Mouse (Mus musculus): ENCODE measurements around the gene Jag2. TPM values are rescaled to one million over a fixed set of nuclear protein-coding genes. Genes with fewer than 3 reads are reported as not detected.

Jag2 gene
- polyA plus RNA-seq, 1 experiment from 2014 or later: 4.7 TPM

GRCm38 (mm10) chr12:112903941-112904340 lies 25.6 kb downstream of the Jag2 start:
- Histone ChIP-seq H3K27me3 (ENCODE audit: control insufficient read depth, insufficient read depth, low read length) (no peaks in the 10 kb centered on the region), H3K9ac (ENCODE audit: low read length) (no peak overlapping the region), H3K4me3 (ENCODE audit: control insufficient read depth in 1 of 2, insufficient read depth in 1 of 2, low read depth in 1 of 2, low read length in 2 of 2) (no peak overlapping the region), H3K9me3 (ENCODE audit: control insufficient read depth, low read length) (no peaks in the 10 kb centered on the region), H3K4me1 (ENCODE audit: control insufficient read depth in 2 of 2, insufficient read depth in 2 of 2, low read length in 2 of 2) (peaks cover 0 to 5% of the 10 kb centered on the region in 2 experiments; a peak in 1 of 4 replicates), H3K4me2 (ENCODE audit: low read length) (no peak overlapping the region), H3K27ac (replicated peaks in 1 of 2; ENCODE audit: control insufficient read depth in 1 of 2, insufficient read depth in 1 of 2, low read depth in 2 of 2, low read length in 2 of 2) (no peak overlapping the region), H3K36me3 (ENCODE audit: control insufficient read depth, insufficient read depth, low read length) (peaks cover 3% of the 10 kb centered on the region; the same call in 1 of the 2 replicates)
- ATAC-seq (ENCODE audit: insufficient number of reproducible peaks, insufficient read depth, low FRiP score, low read depth): no peak
- 48% methylated on average over 8 of the region's 8 CpGs for WGBS

DNA sequence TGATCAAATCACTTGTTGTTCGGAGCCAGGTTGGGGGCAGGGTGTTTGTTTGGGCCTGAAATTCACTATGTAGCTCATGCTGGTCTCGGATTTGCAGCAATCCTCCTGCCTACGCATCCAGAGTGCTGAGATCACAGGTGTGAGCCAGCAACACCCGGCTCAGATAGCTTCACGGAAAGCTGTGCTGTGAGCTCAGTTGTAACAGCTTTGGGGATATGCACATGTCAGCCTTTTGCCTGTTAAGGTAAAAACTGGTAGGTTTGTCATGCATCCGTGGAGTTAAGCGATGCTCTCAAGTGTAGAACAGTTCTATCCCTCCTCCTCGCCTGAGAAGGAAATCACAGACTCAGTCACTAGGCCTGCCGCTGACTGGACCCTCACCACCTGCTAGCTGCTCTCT lies 28.9 kb downstream of the Jag2 start:
- no peak for ATAC-seq (ENCODE audit: insufficient number of reproducible peaks, insufficient read depth, low FRiP score, low read depth)
- H3K27me3 ChIP-seq (ENCODE audit: control insufficient read depth, insufficient read depth, low read length): no peaks in the 10 kb centered on the region
- no peak overlapping the region for H3K9ac ChIP-seq (ENCODE audit: low read length)
- no peaks in the 10 kb centered on the region for H3K36me3 ChIP-seq (ENCODE audit: control insufficient read depth, insufficient read depth, low read length)
- H3K4me2 ChIP-seq (ENCODE audit: low read length): no peak overlapping the region
- no peaks in the 10 kb centered on the region for H3K9me3 ChIP-seq (ENCODE audit: control insufficient read depth, low read length)
- H3K4me1 ChIP-seq (ENCODE audit: control insufficient read depth in 2 of 2, insufficient read depth in 2 of 2, low read length in 2 of 2): peaks cover 5 to 6% of the 10 kb centered on the region in 2 experiments; a peak in 3 of 4 replicates
- no peak overlapping the region for H3K27ac ChIP-seq (replicated peaks in 1 of 2; ENCODE audit: control insufficient read depth in 1 of 2, insufficient read depth in 1 of 2, low read depth in 2 of 2, low read length in 2 of 2)
- WGBS: 83% methylated on average over 9 of the region's 9 CpGs
- no peak overlapping the region for H3K4me3 ChIP-seq (ENCODE audit: control insufficient read depth in 1 of 2, insufficient read depth in 1 of 2, low read depth in 1 of 2, low read length in 2 of 2)

- H3K27me3 ChIP-seq (ENCODE audit: control insufficient read depth, insufficient read depth, low read length): peaks cover 4% of the 10 kb centered on the region; the same call in 1 of the 2 replicates
- no peak overlapping the region for H3K4me2 ChIP-seq (ENCODE audit: low read length)
- no peak overlapping the region for H3K4me3 ChIP-seq (ENCODE audit: control insufficient read depth in 1 of 2, insufficient read depth in 1 of 2, low read depth in 1 of 2, low read length in 2 of 2)
- no peaks in the 10 kb centered on the region for H3K36me3 ChIP-seq (ENCODE audit: control insufficient read depth, insufficient read depth, low read length)
- no peak overlapping the region for H3K9ac ChIP-seq (ENCODE audit: low read length)
- 69% methylated on average over 4 of the region's 4 CpGs for WGBS
- H3K9me3 ChIP-seq (ENCODE audit: control insufficient read depth, low read length): no peaks in the 10 kb centered on the region
- no peak overlapping the region for H3K27ac ChIP-seq (replicated peaks in 1 of 2; ENCODE audit: control insufficient read depth in 1 of 2, insufficient read depth in 1 of 2, low read depth in 2 of 2, low read length in 2 of 2)
- ATAC-seq (ENCODE audit: insufficient number of reproducible peaks, insufficient read depth, low FRiP score, low read depth): no peak
- H3K4me1 ChIP-seq (ENCODE audit: control insufficient read depth in 2 of 2, insufficient read depth in 2 of 2, low read length in 2 of 2): peaks cover 10 to 12% of the 10 kb centered on the region in 2 experiments
Measured at GRCm38 (mm10) chr12:112898960-112899359, 30.6 kb downstream of the Jag2 start.

- peaks cover 5% of the 10 kb centered on the region; the same call in 1 of the 2 replicates for H3K27me3 ChIP-seq (ENCODE audit: control insufficient read depth, insufficient read depth, low read length)
- H3K4me3 ChIP-seq (ENCODE audit: control insufficient read depth in 1 of 2, insufficient read depth in 1 of 2, low read depth in 1 of 2, low read length in 2 of 2): no peak overlapping the region
- ATAC-seq (ENCODE audit: insufficient number of reproducible peaks, insufficient read depth, low FRiP score, low read depth): no peak
- H3K9me3 ChIP-seq (ENCODE audit: control insufficient read depth, low read length): no peaks in the 10 kb centered on the region
- H3K36me3 ChIP-seq (ENCODE audit: control insufficient read depth, insufficient read depth, low read length): no peaks in the 10 kb centered on the region
- no peak overlapping the region for H3K27ac ChIP-seq (replicated peaks in 1 of 2; ENCODE audit: control insufficient read depth in 1 of 2, insufficient read depth in 1 of 2, low read depth in 2 of 2, low read length in 2 of 2)
- 69% methylated on average over 12 of the region's 12 CpGs for WGBS
- H3K4me2 ChIP-seq (ENCODE audit: low read length): no peak overlapping the region
- H3K9ac ChIP-seq (ENCODE audit: low read length): no peak overlapping the region
- H3K4me1 ChIP-seq (ENCODE audit: control insufficient read depth in 2 of 2, insufficient read depth in 2 of 2, low read length in 2 of 2): peaks cover 7 to 12% of the 10 kb centered on the region in 2 experiments
Measured at GRCm38 (mm10) chr12:112898351-112898750, 31.2 kb downstream of the Jag2 start.

DNA sequence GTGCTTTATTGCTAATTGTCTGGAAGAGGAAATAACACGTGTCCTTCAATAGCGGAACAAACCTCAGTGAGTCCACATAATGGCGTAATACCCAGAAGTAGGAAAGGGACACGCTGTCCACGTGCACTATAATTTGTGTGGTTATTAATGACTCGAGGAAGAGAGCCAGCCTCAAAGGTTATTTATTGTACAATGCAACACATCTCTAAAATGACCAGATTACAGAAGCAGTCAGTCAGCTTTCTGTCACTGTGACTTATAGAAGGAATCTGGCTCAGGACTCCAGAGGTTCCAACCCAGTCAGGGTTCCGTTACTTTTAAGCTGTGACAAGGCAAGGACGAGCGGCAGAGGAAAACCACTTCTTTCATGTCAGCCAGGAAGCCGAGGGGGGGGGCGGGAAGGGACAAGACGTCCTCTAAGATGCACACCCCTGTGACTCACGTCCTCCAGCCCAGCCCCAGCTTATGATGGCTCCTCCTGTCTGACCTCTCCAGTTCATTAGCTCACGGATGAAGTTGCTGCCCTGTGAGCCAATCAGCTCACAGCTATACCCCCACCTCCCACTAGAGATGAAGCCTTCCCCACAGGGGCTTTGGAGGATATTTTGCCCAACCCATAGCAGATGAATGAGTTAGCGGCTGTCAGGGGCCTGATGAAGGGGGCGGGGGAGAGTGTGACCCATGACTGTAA lies 31.9 kb downstream of the Jag2 start:
- ATAC-seq (ENCODE audit: insufficient number of reproducible peaks, insufficient read depth, low FRiP score, low read depth): peak; percentile 68
- no peaks in the 10 kb centered on the region for H3K36me3 ChIP-seq (ENCODE audit: control insufficient read depth, insufficient read depth, low read length)
- peak overlapping the region; percentile 34 for H3K4me2 ChIP-seq (ENCODE audit: low read length)
- H3K9me3 ChIP-seq (ENCODE audit: control insufficient read depth, low read length): no peaks in the 10 kb centered on the region
- H3K27ac ChIP-seq (replicated peaks in 1 of 2; ENCODE audit: control insufficient read depth in 1 of 2, insufficient read depth in 1 of 2, low read depth in 2 of 2, low read length in 2 of 2): no peak overlapping the region
- 35% methylated on average over 16 of the region's 16 CpGs for WGBS
- peaks cover 5% of the 10 kb centered on the region; the same call in 1 of the 2 replicates for H3K27me3 ChIP-seq (ENCODE audit: control insufficient read depth, insufficient read depth, low read length)
- H3K4me3 ChIP-seq (ENCODE audit: control insufficient read depth in 1 of 2, insufficient read depth in 1 of 2, low read depth in 1 of 2, low read length in 2 of 2): no peak overlapping the region
- H3K9ac ChIP-seq (ENCODE audit: low read length): no peak overlapping the region
- H3K4me1 ChIP-seq (ENCODE audit: control insufficient read depth in 2 of 2, insufficient read depth in 2 of 2, low read length in 2 of 2): peaks cover 7 to 12% of the 10 kb centered on the region in 2 experiments

DNA sequence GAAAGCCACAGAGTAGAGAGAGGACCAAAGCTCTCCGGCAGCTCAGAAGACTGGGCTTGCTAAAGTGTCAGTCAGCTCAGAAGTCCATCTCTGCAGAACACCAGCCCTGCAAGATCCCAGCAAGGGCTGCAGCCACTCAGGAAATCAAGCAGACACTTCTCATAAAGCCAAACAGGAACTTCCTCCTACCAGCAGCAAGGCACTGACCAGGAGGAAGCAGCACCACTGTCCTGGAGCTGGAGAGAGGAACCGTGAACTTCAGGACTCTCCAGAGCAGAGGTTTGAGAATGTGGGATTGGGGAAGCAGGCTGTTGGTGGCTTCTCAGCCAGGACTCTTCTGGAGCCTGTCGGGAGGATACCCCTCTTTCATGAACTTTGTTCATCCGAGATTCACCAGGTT lies 34.6 kb downstream of the Jag2 start:
- H3K27me3 ChIP-seq (ENCODE audit: control insufficient read depth, insufficient read depth, low read length): peaks cover 5% of the 10 kb centered on the region; the same call in 1 of the 2 replicates
- peaks cover 7 to 12% of the 10 kb centered on the region in 2 experiments for H3K4me1 ChIP-seq (ENCODE audit: control insufficient read depth in 2 of 2, insufficient read depth in 2 of 2, low read length in 2 of 2)
- H3K36me3 ChIP-seq (ENCODE audit: control insufficient read depth, insufficient read depth, low read length): no peaks in the 10 kb centered on the region
- ATAC-seq (ENCODE audit: insufficient number of reproducible peaks, insufficient read depth, low FRiP score, low read depth): no peak
- H3K9me3 ChIP-seq (ENCODE audit: control insufficient read depth, low read length): no peaks in the 10 kb centered on the region
- no peak overlapping the region for H3K4me3 ChIP-seq (ENCODE audit: control insufficient read depth in 1 of 2, insufficient read depth in 1 of 2, low read depth in 1 of 2, low read length in 2 of 2)
- peak overlapping the region; percentile 11 to 22; a peak in 1 of 4 replicates for H3K27ac ChIP-seq (replicated peaks in 1 of 2; ENCODE audit: control insufficient read depth in 1 of 2, insufficient read depth in 1 of 2, low read depth in 2 of 2, low read length in 2 of 2)
- 34% methylated on average over 4 of the region's 4 CpGs for WGBS
- H3K4me2 ChIP-seq (ENCODE audit: low read length): peak overlapping the region; percentile 16; the same call in 1 of the 2 replicates
- H3K9ac ChIP-seq (ENCODE audit: low read length): no peak overlapping the region

GRCm38 (mm10) chr12:112894303-112894884 lies 35.2 kb downstream of the Jag2 start:
- H3K36me3 ChIP-seq (ENCODE audit: control insufficient read depth, insufficient read depth, low read length): no peaks in the 10 kb centered on the region
- H3K9ac ChIP-seq (ENCODE audit: low read length): no peak overlapping the region
- peaks cover 7 to 12% of the 10 kb centered on the region in 2 experiments for H3K4me1 ChIP-seq (ENCODE audit: control insufficient read depth in 2 of 2, insufficient read depth in 2 of 2, low read length in 2 of 2)
- H3K27me3 ChIP-seq (ENCODE audit: control insufficient read depth, insufficient read depth, low read length): peaks cover 5% of the 10 kb centered on the region; the same call in 1 of the 2 replicates
- H3K4me2 ChIP-seq (ENCODE audit: low read length): no peak overlapping the region
- peak overlapping the region in 1 of 2 experiments; percentile 11; a peak in 1 of 4 replicates for H3K27ac ChIP-seq (replicated peaks in 1 of 2; ENCODE audit: control insufficient read depth in 1 of 2, insufficient read depth in 1 of 2, low read depth in 2 of 2, low read length in 2 of 2)
- WGBS: 63% methylated on average over 11 of the region's 11 CpGs
- ATAC-seq (ENCODE audit: insufficient number of reproducible peaks, insufficient read depth, low FRiP score, low read depth): no peak
- H3K9me3 ChIP-seq (ENCODE audit: control insufficient read depth, low read length): no peaks in the 10 kb centered on the region
- no peak overlapping the region for H3K4me3 ChIP-seq (ENCODE audit: control insufficient read depth in 1 of 2, insufficient read depth in 1 of 2, low read depth in 1 of 2, low read length in 2 of 2)

Measured in heart, embryonic 14.5 days (tissue).